In the genomic region with DNA sequence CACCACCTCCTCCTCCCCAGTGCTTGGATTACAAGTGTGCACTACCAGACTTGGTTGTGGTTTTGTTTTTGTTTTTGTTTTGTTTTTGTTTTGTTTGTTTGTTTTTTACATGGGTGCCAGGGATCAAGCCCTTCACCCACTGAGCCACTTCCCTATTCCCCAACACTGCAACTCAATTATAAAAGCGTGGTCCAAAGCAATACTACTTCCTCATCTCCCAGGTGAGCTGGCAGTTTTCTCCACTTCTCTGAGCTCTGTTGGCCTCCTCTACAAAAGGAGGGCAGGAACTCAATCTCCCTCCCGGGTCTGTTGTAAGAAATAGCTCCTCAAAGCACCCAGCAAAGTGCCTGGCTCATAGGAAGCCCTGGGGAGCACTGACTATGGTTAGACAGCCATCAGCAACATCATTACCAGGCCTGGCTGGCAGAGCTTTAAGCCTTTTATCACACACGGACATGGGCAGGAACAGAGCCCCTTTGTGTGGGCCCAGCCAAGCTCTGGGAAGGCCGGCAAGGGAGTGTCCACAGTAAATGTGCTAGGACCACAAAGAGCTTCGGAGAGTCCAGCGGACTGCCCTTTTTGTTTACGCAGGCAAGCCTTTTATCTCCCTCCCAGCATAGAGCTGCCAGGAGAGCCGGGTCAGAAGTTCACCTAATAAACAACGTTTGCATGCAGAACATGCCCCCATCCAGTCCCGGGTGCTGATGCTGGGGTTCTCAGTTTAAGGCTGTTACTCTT, we compare ENCODE assay signal across 11 mouse cellular contexts. TPM values are rescaled to one million over a fixed set of nuclear protein-coding genes. Genes with fewer than 3 reads are reported as not detected.
DNase-seq lines count a peak whose midpoint lies in the region; ATAC-seq and TF ChIP-seq lines count a peak whose summit lies in the region.
"Had no signal": no experiment of that assay in that cellular context is flagged by ENCODE, and none has a peak within 500 bp of the region (broad histone marks: within the 10 kb centered on the region; RNA-seq: fewer than 3 reads in every experiment).

No protein-coding gene starts in this region.

- H3K36me3 ChIP-seq in heart, embryonic 10.5 days, result no peaks in the 10 kb centered on the region
- no peaks in the 10 kb centered on the region for H3K36me3 ChIP-seq in intestine, postnatal 0 days (ENCODE audit: control insufficient read depth, insufficient read depth)
- H3K36me3 ChIP-seq in midbrain, embryonic 13.5 days, result no peaks in the 10 kb centered on the region

- no peak overlapping the region for H3K9ac ChIP-seq in intestine, postnatal 0 days (ENCODE audit: low read depth, low read length)
- no peak overlapping the region for H3K9ac ChIP-seq in midbrain, embryonic 13.5 days (replicated peaks)

- H3K9me3 ChIP-seq in heart, embryonic 10.5 days, result no peaks in the 10 kb centered on the region
- no peaks in the 10 kb centered on the region for H3K9me3 ChIP-seq in intestine, postnatal 0 days (ENCODE audit: control insufficient read depth)
- H3K9me3 ChIP-seq in midbrain, embryonic 13.5 days, result no peaks in the 10 kb centered on the region

- H3K27me3 ChIP-seq in heart, embryonic 10.5 days (ENCODE audit: insufficient read depth, poor library complexity, severe bottlenecking), result no peaks in the 10 kb centered on the region
- H3K27me3 ChIP-seq in intestine, postnatal 0 days (replicated peaks; ENCODE audit: control insufficient read depth, insufficient read depth, low read length), result no peaks in the 10 kb centered on the region
- no peaks in the 10 kb centered on the region for H3K27me3 ChIP-seq in midbrain, embryonic 13.5 days

- H3K4me2 ChIP-seq in intestine, postnatal 0 days (replicated peaks; ENCODE audit: low read depth), result 0 out of 2 replicates have a peak overlapping the region, but pooled peaks have one; percentile 6
- no peak overlapping the region for H3K4me2 ChIP-seq in midbrain, embryonic 13.5 days (replicated peaks)

- no peak for DNase-seq in heart, embryonic 10.5 days (ENCODE audit: low spot score)
- no peak for DNase-seq in heart, postnatal 25 days (ENCODE audit: low spot score)
- peak; percentile 68 for DNase-seq in embryo, embryonic 11 days
- no peak for DNase-seq in left cerebral cortex, adult 2 months (ENCODE audit: extremely low spot score in 1 of 2, low spot score in 2 of 2)
- no peak for DNase-seq in cerebellum, adult 9-10 months
- DNase-seq in gastrocnemius, postnatal 10 days, result no peak
- DNase-seq: adrenal gland, adult 2 months; heart, postnatal 4 days had no signal

- no peak overlapping the region for H3K4me3 ChIP-seq in heart, embryonic 10.5 days
- H3K4me3 ChIP-seq in intestine, postnatal 0 days (ENCODE audit: low read depth, low read length), result no peak overlapping the region
- H3K4me3 ChIP-seq in midbrain, embryonic 13.5 days (replicated peaks), result no peak overlapping the region
- H3K4me3 ChIP-seq in left cerebral cortex, adult 2 months, result no peak overlapping the region
- H3K4me3 ChIP-seq: myocyte had no signal

- H3K27ac ChIP-seq in heart, embryonic 10.5 days, result peak overlapping the region; percentile 64
- H3K27ac ChIP-seq in intestine, postnatal 0 days (ENCODE audit: low read depth, low read length), result 0 out of 2 replicates have a peak overlapping the region, but pooled peaks have one; percentile 15
- peak overlapping the region; percentile 44 for H3K27ac ChIP-seq in midbrain, embryonic 13.5 days
- H3K27ac ChIP-seq in left cerebral cortex, adult 2 months, result no peak overlapping the region; the same call in 1 of the 2 replicates

- no peak for TF ChIP-seq CTCF in intestine, postnatal 0 days (IDR thresholded peaks at IDR 0.05; ENCODE audit: low read depth)
- TF ChIP-seq CTCF in left cerebral cortex, adult 2 months (IDR thresholded peaks at IDR 0.05), result no peak

- peaks cover 18% of the 10 kb centered on the region for H3K4me1 ChIP-seq in heart, embryonic 10.5 days
- 0 out of 2 replicates have a peak, but pooled peaks cover 3% of the 10 kb centered on the region for H3K4me1 ChIP-seq in intestine, postnatal 0 days (replicated peaks; ENCODE audit: control insufficient read depth, insufficient read depth, low read length)
- peaks cover 6% of the 10 kb centered on the region for H3K4me1 ChIP-seq in midbrain, embryonic 13.5 days (replicated peaks)

- intact Hi-C loops in heart, postnatal 25 days (cut with DNase I), result no loop called here
- intact Hi-C loops in left cerebral cortex, adult 2 months (cut with DNase I), result no loop called here

- WGBS in heart, embryonic 10.5 days, result 35% methylated on average over 10 of the region's 10 CpGs
- WGBS in intestine, postnatal 0 days, result 18% methylated on average over 10 of the region's 10 CpGs
- WGBS in midbrain, embryonic 13.5 days, result 14% methylated on average over 10 of the region's 10 CpGs

- ATAC-seq in intestine, postnatal 0 days, result peak; percentile 53; the same call in 1 of the 2 replicates
- peak; percentile 71 for ATAC-seq in midbrain, embryonic 13.5 days

RNA-seq across cellular contexts. Expression of a gene that starts 11.3 kb away (rescaled TPM):
- 59.8 and 101 TPM in 2 replicates for polyA plus RNA-seq in heart, embryonic 10.5 days (2016; fragmentation: Nextera tagmentation; extraction: Ambion mirVana)
- 10 to 100 TPM; 44.8 to 46.7 TPM for total RNA-seq in heart, postnatal 25 days (2021)
- polyA plus RNA-seq in intestine, postnatal 0 days (2015; fragmentation: Nextera tagmentation; extraction: Ambion mirVana), result 17.0 and 19.2 TPM in 2 replicates
- 18.9 and 19.8 TPM in 2 replicates for polyA plus RNA-seq in midbrain, embryonic 13.5 days (2015; fragmentation: Nextera tagmentation; extraction: Ambion mirVana)
- total RNA-seq in left cerebral cortex, adult 2 months (2021), result 100 to 1,000 TPM; 164 to 198 TPM
- total RNA-seq in gastrocnemius, postnatal 10 days (2021), result 10 to 100 TPM; 10.9 to 13.7 TPM

RNA-seq across cellular contexts. Expression of a gene that starts 55.5 kb away (rescaled TPM):
- polyA plus RNA-seq in heart, embryonic 10.5 days (2016; fragmentation: Nextera tagmentation; extraction: Ambion mirVana), result 77.8 and 153 TPM in 2 replicates
- total RNA-seq in heart, postnatal 25 days (2021), result 100 to 1,000 TPM in 1 of 2 experiments, 10 to 100 TPM in 1; 93.4 to 103 TPM
- polyA plus RNA-seq in intestine, postnatal 0 days (2015; fragmentation: Nextera tagmentation; extraction: Ambion mirVana), result 13.0 and 13.6 TPM in 2 replicates
- 1.5 TPM in 2 replicates for polyA plus RNA-seq in midbrain, embryonic 13.5 days (2015; fragmentation: Nextera tagmentation; extraction: Ambion mirVana)
- 100 to 1,000 TPM; 652 to 703 TPM for total RNA-seq in left cerebral cortex, adult 2 months (2021)
- 10 to 100 TPM; 41.4 to 50.9 TPM for total RNA-seq in gastrocnemius, postnatal 10 days (2021)

Comparison
In these comparisons a context has a peak if more than half of its experiments do, and no peak if none do; other contexts are left out.
1. RNA of a gene that starts 55.5 kb away (total RNA-seq): 652 to 703 TPM in left cerebral cortex, adult 2 months; 93.4 to 103 TPM in heart, postnatal 25 days and 41.4 to 50.9 TPM in gastrocnemius, postnatal 10 days; every median in the first group is over 4 times any median in the second.